Mouse (Mus musculus): Measurements from ENCODE around the gene Tmem170b. TPM values are rescaled to one million over a fixed set of nuclear protein-coding genes. Genes with fewer than 3 reads are reported as not detected.

The Tmem170b gene
- 5.6 and 5.7 TPM in 2 replicates for polyA plus RNA-seq (2015; fragmentation: Nextera tagmentation; extraction: Ambion mirVana)

GRCm38 (mm10) chr13:41605099-41606010 is at the start of gene Tmem170b:
Tmem170b (plus strand) TSS chr13:41605907.

Other genes starting within 250 kb of the Tmem170b start
- 15.9 and 16.9 TPM in 2 replicates for gene Nedd9, start 118.5 kb upstream of the Tmem170b start, polyA plus RNA-seq (2015; fragmentation: Nextera tagmentation; extraction: Ambion mirVana)
- 24.8 and 34.2 TPM in 2 replicates for gene Adtrp, start 241.8 kb downstream of the Tmem170b start, polyA plus RNA-seq (2015; fragmentation: Nextera tagmentation; extraction: Ambion mirVana)